13 mouse cellular contexts compared by ENCODE assay signal in the genomic region with DNA sequence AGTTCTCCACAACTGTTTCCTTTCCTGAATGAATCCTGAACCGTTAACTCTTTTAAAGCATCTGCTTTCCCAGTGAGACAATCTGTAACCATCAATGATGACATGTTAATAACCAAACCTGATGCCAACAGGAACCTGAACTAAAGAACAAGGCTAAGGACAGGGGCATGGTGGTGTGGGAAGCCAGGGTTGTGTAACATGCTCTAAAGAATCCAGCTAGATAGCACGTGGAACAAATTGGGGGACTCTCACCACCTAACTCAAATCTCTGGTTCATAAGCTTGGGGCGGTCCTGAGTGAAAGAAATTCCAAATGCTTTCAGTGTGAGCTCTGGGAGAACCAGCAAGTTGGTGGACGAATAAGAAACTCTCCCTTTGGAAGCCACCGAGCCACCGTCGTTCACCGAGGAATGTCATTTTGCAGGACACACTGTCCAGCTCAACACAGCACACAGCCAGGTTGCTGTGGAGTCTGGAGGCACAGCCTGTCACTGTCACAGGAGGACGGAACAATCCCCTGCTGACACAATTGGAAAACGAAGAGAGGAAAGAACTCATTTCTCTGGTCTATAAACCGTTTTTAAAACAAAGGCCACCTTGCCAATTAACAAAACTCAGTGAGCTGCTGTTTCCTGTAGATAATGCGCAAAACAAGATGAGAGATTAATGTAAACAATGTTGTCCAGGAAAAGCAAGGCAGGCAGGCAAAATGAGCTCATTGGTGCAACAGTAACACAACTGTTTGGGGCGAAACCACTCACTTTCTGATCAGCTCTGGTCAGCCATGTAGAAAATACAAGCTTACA.
A peak's percentile ranks its signal among the peaks of the same experiment; 100 is the strongest.
DNase-seq lines count a peak whose midpoint lies in the region; ATAC-seq and TF ChIP-seq lines count a peak whose summit lies in the region.
"Had no signal": no experiment of that assay in that cellular context is flagged by ENCODE, and none has a peak within 500 bp of the region (broad histone marks: within the 10 kb centered on the region; RNA-seq: fewer than 3 reads in every experiment).

No protein-coding gene starts in this region.

- H3K27ac ChIP-seq in heart, postnatal 0 days (ENCODE audit: low read depth) = peak overlapping the region; percentile 65
- H3K27ac ChIP-seq in forebrain, embryonic 16.5 days (ENCODE audit: low read length) = no peak overlapping the region
- H3K27ac ChIP-seq in forebrain, embryonic 12.5 days = no peak overlapping the region
- H3K27ac ChIP-seq: limb, embryonic 13.5 days; neural tube, embryonic 12.5 days had no signal

- WGBS in heart, postnatal 0 days = 43% methylated on average over 13 of the region's 13 CpGs
- WGBS in lung, adult 2 months = 45% methylated on average over 13 of the region's 13 CpGs
- 80% methylated on average over 13 of the region's 13 CpGs for WGBS in forebrain, embryonic 16.5 days
- 84% methylated on average over 13 of the region's 13 CpGs for WGBS in forebrain, embryonic 12.5 days

- TF ChIP-seq CTCF in heart, postnatal 0 days (IDR thresholded peaks at IDR 0.05; ENCODE audit: low read depth) = no peak
- no peak for TF ChIP-seq CTCF in lung, adult 2 months (IDR thresholded peaks at IDR 0.05; ENCODE audit: insufficient read depth, low read length)

- peak; percentile 98 for TF ChIP-seq EP300 in heart, postnatal 0 days (IDR thresholded peaks at IDR 0.05; ENCODE audit: low read depth)

- H3K27me3 ChIP-seq in heart, postnatal 0 days (ENCODE audit: control insufficient read depth, insufficient read depth, low read length) = no peaks in the 10 kb centered on the region
- H3K27me3 ChIP-seq in forebrain, embryonic 16.5 days (replicated peaks; ENCODE audit: control insufficient read depth, insufficient read depth, low read length) = no peaks in the 10 kb centered on the region
- no peaks in the 10 kb centered on the region for H3K27me3 ChIP-seq in forebrain, embryonic 12.5 days
- H3K27me3 ChIP-seq: limb, embryonic 13.5 days; neural tube, embryonic 12.5 days had no signal

- ATAC-seq in heart, postnatal 0 days (ENCODE audit: insufficient read depth, low read depth) = peak; percentile 83
- ATAC-seq in megakaryocyte-erythroid progenitor cell, adult 5-6 weeks (replicated peaks; ENCODE audit: low FRiP score, low TSS enrichment, poor library complexity, severe bottlenecking) = peak; percentile 94
- no peak for ATAC-seq in forebrain, embryonic 16.5 days
- ATAC-seq in forebrain, embryonic 12.5 days (ENCODE audit: low FRiP score) = no peak
- ATAC-seq: midbrain, embryonic 16.5 days had no signal

- peak; percentile 4 for DNase-seq in thymus, postnatal 4 days
- no peak for DNase-seq in thymus, postnatal 36 days
- DNase-seq in heart, postnatal 0 days (ENCODE audit: low spot score) = peak; percentile 63
- peak; percentile 11 for DNase-seq in lung, adult 2 months
- DNase-seq in kidney, postnatal 10 days = no peak
- DNase-seq: adrenal gland, adult 2 months; layer of hippocampus, postnatal 36 days had no signal

- no peak overlapping the region for H3K4me3 ChIP-seq in heart, postnatal 0 days (ENCODE audit: low read depth, low read length)
- no peak overlapping the region for H3K4me3 ChIP-seq in lung, adult 2 months (replicated peaks; ENCODE audit: extremely low read depth, low read depth, low read length)
- no peak overlapping the region for H3K4me3 ChIP-seq in forebrain, embryonic 16.5 days (replicated peaks; ENCODE audit: low read length)
- H3K4me3 ChIP-seq in forebrain, embryonic 12.5 days (replicated peaks) = no peak overlapping the region
- H3K4me3 ChIP-seq: limb, embryonic 13.5 days; neural tube, embryonic 12.5 days had no signal

- H3K4me1 ChIP-seq in heart, postnatal 0 days (ENCODE audit: control insufficient read depth, insufficient read depth) = no peaks in the 10 kb centered on the region
- H3K4me1 ChIP-seq in lung, adult 2 months (ENCODE audit: control insufficient read depth, insufficient read depth, low read length) = peaks cover 8% of the 10 kb centered on the region
- no peaks in the 10 kb centered on the region for H3K4me1 ChIP-seq in forebrain, embryonic 16.5 days (replicated peaks; ENCODE audit: control insufficient read depth, insufficient read depth, low read length)
- no peaks in the 10 kb centered on the region for H3K4me1 ChIP-seq in forebrain, embryonic 12.5 days
- H3K4me1 ChIP-seq: limb, embryonic 13.5 days; neural tube, embryonic 12.5 days had no signal

- no peak overlapping the region for H3K9ac ChIP-seq in heart, postnatal 0 days (replicated peaks; ENCODE audit: low read depth, low read length)
- H3K9ac ChIP-seq in forebrain, embryonic 16.5 days (replicated peaks; ENCODE audit: low read depth, low read length) = no peak overlapping the region
- H3K9ac ChIP-seq in forebrain, embryonic 12.5 days = no peak overlapping the region
- H3K9ac ChIP-seq: limb, embryonic 13.5 days; neural tube, embryonic 12.5 days had no signal

- peak; percentile 32; the same call in 1 of the 2 replicates for TF ChIP-seq POLR2A in lung, adult 2 months (IDR thresholded peaks at IDR 0.05; ENCODE audit: borderline replicate concordance, extremely low read depth, low read depth, low read length)

- no peaks in the 10 kb centered on the region for H3K36me3 ChIP-seq in heart, postnatal 0 days (replicated peaks; ENCODE audit: control insufficient read depth, insufficient read depth, low read length)
- H3K36me3 ChIP-seq in forebrain, embryonic 16.5 days (ENCODE audit: control insufficient read depth, insufficient read depth) = no peaks in the 10 kb centered on the region
- no peaks in the 10 kb centered on the region for H3K36me3 ChIP-seq in forebrain, embryonic 12.5 days (replicated peaks)
- H3K36me3 ChIP-seq: limb, embryonic 13.5 days; neural tube, embryonic 12.5 days had no signal

- no peak overlapping the region for H3K4me2 ChIP-seq in heart, postnatal 0 days (ENCODE audit: low read depth, low read length)
- H3K4me2 ChIP-seq in forebrain, embryonic 16.5 days (ENCODE audit: low read length) = no peak overlapping the region
- no peak overlapping the region for H3K4me2 ChIP-seq in forebrain, embryonic 12.5 days
- H3K4me2 ChIP-seq: limb, embryonic 13.5 days; neural tube, embryonic 12.5 days had no signal

- H3K9me3 ChIP-seq in heart, postnatal 0 days (replicated peaks; ENCODE audit: control insufficient read depth, low read length) = no peaks in the 10 kb centered on the region
- no peaks in the 10 kb centered on the region for H3K9me3 ChIP-seq in forebrain, embryonic 16.5 days (ENCODE audit: control insufficient read depth, low read length)
- no peaks in the 10 kb centered on the region for H3K9me3 ChIP-seq in forebrain, embryonic 12.5 days
- H3K9me3 ChIP-seq: limb, embryonic 13.5 days; neural tube, embryonic 12.5 days had no signal

Comparison
In these comparisons a context has a peak if more than half of its experiments do, and no peak if none do; other contexts are left out.
1. DNase-seq: peak in thymus, postnatal 4 days (single experiment), heart, postnatal 0 days (single experiment) and lung, adult 2 months (single experiment); none in thymus, postnatal 36 days (0 of 2) and kidney, postnatal 10 days (single experiment).
2. ATAC-seq: peak in heart, postnatal 0 days (single experiment) and megakaryocyte-erythroid progenitor cell, adult 5-6 weeks (single experiment); none in forebrain, embryonic 16.5 days (single experiment) and forebrain, embryonic 12.5 days (single experiment).